Mouse (Mus musculus) hematopoietic stem cell, adult 5-6 weeks (primary cell): ENCODE results near the gene Chrm5. TPM values are rescaled to one million over a fixed set of nuclear protein-coding genes. Genes with fewer than 3 reads are reported as not detected.
A peak's percentile ranks its signal among the peaks of the same experiment; 100 is the strongest.

ENCODE experiments used
- ATAC-seq, 2 experiments: fragments of 125-278 bp in 1 of 2; replicated peaks in 1 of 2; 2 replicates each; pipeline ENCODE4 v1.8.0; 2016 to 2017; ENCODE audit warnings: inconsistent platforms in 2 of 2, mild to moderate bottlenecking in 2 of 2, moderate number of reproducible peaks in 2 of 2, low read depth in 1 of 2, moderate TSS enrichment in 1 of 2; ENCODE audit not compliant: low FRiP score in 2 of 2, poor library complexity in 2 of 2, severe bottlenecking in 2 of 2, insufficient read depth in 1 of 2, low TSS enrichment in 1 of 2
- total RNA-seq: library from RNA; stranded (forward); fragments of 172-1452, 232-1000 nt; gene quantifications from 2 replicates; pipeline ENCODE4 v1.2.3, GENCODE M21; 2017

Chrm5 gene
- total RNA-seq, 1 experiment from 2014 or later = not detected

DNA sequence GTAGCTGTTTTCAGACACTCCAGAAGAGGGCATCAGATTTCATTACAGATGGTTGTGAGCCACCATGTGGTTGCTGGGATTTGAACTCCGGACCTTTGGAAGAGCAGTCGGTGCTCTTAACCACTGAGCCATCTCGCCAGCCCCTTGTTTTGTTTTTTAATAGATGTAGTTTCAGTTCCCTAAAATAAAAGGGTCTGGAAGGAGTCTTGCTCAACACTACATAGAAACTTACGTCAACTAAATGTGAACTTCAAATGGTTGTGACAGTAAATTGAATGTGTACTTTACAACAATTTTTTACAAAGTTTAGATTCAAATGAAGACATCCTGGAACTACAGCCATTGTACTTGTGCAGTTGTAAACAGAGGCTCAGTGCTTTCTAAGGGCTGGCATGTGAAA, 32.5 kb downstream of the Chrm5 start:
- peak in 1 of 2 experiments; percentile 30; a peak in 1 of 4 replicates for ATAC-seq

DNA sequence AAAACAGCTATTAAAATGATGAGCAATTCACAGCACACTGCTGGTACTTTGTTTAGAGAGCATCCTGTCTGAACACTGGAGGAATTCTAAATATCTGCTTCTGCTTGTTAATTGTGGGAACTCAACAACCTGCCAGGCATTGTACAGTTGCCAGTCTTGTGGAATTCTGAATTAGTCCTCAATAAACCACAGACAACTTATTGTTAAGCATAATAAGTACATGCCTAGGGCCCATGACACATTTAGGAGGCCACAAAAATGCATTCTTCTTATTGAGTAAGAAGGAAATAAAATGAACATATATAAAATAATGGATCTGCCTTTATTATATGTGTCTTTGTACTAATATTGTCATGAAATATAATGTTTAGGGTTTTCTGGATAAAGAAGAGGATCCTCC, 35.1 kb downstream of the Chrm5 start:
- ATAC-seq = no peak

DNA sequence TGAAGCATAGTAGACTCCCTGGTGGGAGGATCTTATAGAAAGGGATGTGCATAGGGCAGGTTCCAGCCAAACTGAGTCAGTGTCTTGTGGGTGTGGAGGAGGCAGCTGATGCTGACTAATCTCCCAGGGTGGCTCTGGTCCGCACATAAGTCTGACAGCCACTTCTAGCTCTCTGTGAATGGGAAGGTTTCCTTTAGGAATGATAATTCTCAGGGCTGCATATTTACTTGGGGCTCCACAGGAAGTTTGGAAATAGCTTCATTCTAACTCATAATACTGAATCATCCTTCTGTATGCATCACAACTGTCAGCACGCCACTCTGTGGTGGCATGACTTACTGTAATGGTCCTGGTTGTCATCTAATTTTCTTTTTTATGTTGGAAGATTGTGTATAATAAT, 37.1 kb downstream of the Chrm5 start:
- ATAC-seq = no peak

DNA sequence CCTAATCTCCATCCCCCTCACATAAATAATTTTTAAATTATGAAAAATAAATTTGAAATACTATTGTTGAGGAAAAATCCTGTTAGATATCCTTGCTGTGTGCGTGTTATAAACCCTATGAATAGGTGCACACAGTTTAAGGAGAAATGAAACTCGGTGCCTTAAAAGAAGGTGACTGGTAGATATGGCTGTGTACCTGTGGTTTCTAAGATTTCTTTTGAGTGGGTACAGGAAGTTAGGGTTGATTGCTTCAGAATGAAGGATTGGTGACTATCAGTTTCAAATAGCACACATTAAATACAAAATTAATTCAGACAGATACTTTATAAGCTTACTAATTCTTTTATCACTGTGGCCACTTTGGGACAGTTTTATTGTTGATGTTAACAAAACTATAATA, 43.0 kb downstream of the Chrm5 start:
- no peak for ATAC-seq

DNA sequence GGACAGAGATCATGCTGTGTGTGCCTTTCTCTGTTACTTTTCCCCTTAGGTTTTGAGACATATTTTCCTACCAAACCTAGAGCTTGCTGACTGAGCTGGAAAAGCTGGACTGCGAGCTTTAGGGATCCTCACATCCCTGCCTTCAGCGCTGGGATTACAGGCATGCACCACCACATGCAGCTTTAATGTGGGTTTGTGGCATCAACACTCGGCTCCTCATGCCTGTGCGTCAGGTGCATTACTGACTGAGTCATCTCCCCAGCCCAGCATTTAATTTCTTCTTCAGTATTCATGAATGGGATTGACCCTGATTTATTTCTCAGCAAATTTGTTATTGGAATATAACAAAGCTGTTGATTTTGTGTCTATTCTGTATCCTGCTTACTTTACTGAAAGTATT, 44.3 kb downstream of the Chrm5 start:
- no peak for ATAC-seq

DNA sequence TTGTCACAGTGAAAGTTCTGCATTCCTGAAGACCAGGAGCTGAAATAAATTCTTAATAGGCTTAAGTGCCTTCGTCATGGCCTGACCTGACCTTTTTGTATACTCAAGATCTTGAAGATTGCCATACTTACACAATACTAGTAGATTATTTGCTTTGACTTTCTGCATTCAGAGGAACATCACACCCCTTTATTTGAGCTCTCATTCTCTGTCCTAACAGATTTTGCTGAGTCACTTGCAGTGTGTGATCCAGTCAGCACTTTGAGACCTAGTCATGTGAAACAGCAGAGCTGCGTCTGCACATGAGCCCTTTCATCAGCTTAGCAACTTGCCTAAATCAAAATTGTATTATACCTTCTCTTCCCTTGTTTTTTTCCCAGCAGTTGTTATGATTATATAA, 47.2 kb downstream of the Chrm5 start:
- ATAC-seq = no peak

DNA sequence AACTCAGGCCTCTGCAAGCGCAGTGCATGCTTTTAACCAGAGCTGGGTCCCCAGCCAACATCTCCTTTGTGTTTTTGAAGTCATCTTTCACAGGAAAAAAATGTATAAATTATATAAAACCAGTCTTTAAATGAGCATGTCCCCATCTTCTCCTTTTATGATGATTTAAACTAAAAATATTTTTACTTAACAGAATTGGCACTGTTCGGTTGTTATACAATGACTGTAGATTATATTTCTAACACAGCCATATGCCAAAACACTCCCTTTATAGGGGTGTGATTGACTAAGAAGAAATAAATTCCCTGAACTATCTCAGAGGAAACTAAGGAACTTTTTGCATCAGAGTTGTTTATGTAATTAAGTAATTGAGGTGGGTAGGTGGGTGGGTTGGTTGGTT, 48.0 kb downstream of the Chrm5 start:
- no peak for ATAC-seq

DNA sequence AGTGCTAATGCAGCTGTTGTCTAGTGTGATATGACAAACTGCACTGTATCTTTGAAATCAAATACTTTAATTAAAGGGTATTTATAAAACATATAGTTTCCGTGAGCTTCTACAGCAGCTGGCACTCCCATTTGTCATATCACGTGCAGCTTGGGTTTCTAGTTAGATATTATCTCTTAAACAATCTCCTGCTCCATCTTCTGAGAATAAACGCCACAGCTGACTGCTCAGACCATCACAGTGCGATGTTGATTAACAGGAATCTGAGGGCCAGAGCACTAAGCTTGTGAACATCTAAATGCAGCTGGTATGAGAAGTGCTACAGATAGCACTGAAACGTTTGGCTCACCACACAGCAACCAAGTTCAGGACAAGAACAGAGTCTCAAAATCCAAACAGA, 50.2 kb downstream of the Chrm5 start:
- no peak for ATAC-seq

DNA sequence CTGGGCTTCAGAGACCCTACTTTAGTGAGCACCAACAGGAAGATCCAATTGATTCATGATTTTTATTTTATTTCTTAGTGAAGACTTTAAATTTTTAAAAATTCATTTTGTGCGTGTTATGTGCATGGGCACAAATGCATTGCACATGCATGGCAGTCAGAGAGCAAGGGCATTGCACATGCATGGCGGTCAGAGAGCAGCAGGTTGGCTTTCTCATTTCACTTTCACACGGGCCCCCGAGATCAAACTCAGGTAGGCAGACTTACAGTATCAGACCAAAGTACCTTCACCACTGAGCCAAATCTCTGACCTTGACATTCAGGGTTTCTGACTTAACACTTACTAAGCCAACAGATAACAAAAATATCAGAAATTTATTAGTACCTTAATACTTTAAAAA, 50.9 kb downstream of the Chrm5 start:
- no peak for ATAC-seq

Other genes with a start within 250 kb of the Chrm5 start
- gene Lpcat4, start 241.3 kb downstream of the Chrm5 start, total RNA-seq = 7.8 and 22.5 TPM in 2 replicates
- not detected in 2 replicates for gene Nutm1, start 221.5 kb downstream of the Chrm5 start, total RNA-seq
- gene Nop10, start 218.8 kb downstream of the Chrm5 start, total RNA-seq = 109 and 165 TPM in 2 replicates
- gene Slc12a6, start 214.9 kb downstream of the Chrm5 start, total RNA-seq = 95.7 and 126 TPM in 2 replicates
- not detected in 2 replicates for gene Gm21985, start 214.5 kb downstream of the Chrm5 start, total RNA-seq
- gene Emc4, start 112.7 kb downstream of the Chrm5 start, total RNA-seq = 48.9 and 54.9 TPM in 2 replicates
- 20.3 and 21.7 TPM in 2 replicates for gene Katnbl1, start 101.6 kb downstream of the Chrm5 start, total RNA-seq
- 9.8 and 9.9 TPM in 2 replicates for gene Emc7, start 25.8 kb downstream of the Chrm5 start, total RNA-seq
- 27.4 and 40.3 TPM in 2 replicates for gene Aven, start 12.2 kb upstream of the Chrm5 start, total RNA-seq